In the genomic region with DNA sequence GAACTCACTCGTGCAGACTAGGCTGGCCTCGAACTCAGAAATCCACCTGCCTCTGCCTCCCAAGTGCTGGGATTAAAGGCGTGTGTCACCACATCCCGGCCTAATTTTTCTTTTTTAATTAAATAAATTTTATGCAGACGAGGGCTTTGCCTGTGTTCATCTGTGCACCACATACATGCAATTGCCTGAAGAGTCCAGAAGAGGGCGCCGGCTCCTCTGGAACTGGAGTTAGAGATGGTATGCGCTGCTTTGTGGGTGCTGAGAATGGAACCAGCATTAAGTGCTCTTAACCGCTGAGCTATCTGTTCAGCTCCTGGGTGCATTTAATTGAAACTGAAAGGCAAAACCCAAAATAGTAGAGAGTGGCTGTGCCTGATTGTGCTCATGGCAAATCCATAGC, we compare ENCODE assay signal across 19 mouse cellular contexts. TPM values are rescaled to one million over a fixed set of nuclear protein-coding genes. Genes with fewer than 3 reads are reported as not detected.
A peak's percentile ranks its signal among the peaks of the same experiment; 100 is the strongest.
DNase-seq lines count a peak whose midpoint lies in the region; ATAC-seq and TF ChIP-seq lines count a peak whose summit lies in the region.
"Had no signal": no experiment of that assay in that cellular context is flagged by ENCODE, and none has a peak within 500 bp of the region (broad histone marks: within the 10 kb centered on the region; RNA-seq: fewer than 3 reads in every experiment).

No protein-coding gene starts in this region.

- H3K4me3 ChIP-seq in hindbrain, embryonic 11.5 days (ENCODE audit: low read depth, low read length) = no peak overlapping the region
- H3K4me3 ChIP-seq in hindbrain, embryonic 13.5 days = no peak overlapping the region
- H3K4me3 ChIP-seq in midbrain, postnatal 0 days (ENCODE audit: low read depth, low read length) = no peak overlapping the region
- no peak overlapping the region for H3K4me3 ChIP-seq in midbrain, embryonic 11.5 days (ENCODE audit: low read depth, low read length)
- H3K4me3 ChIP-seq: embryonic facial prominence, embryonic 10.5 days; forebrain, embryonic 10.5 days; liver, embryonic 13.5 days; midbrain, embryonic 13.5 days; neural tube, embryonic 13.5 days; stomach, embryonic 15.5 days had no signal

- H3K27me3 ChIP-seq in hindbrain, embryonic 11.5 days (ENCODE audit: control insufficient read depth, insufficient read depth, low read length) = no peaks in the 10 kb centered on the region
- H3K27me3 ChIP-seq in hindbrain, embryonic 13.5 days = no peaks in the 10 kb centered on the region
- H3K27me3 ChIP-seq in midbrain, postnatal 0 days (ENCODE audit: insufficient read depth, low read length) = no peaks in the 10 kb centered on the region
- no peaks in the 10 kb centered on the region for H3K27me3 ChIP-seq in midbrain, embryonic 11.5 days (ENCODE audit: control insufficient read depth, insufficient read depth, low read length)
- H3K27me3 ChIP-seq: liver, embryonic 13.5 days; midbrain, embryonic 13.5 days; neural tube, embryonic 13.5 days; stomach, embryonic 15.5 days had no signal

- H3K9ac ChIP-seq in hindbrain, embryonic 11.5 days (ENCODE audit: low read depth, low read length) = no peak overlapping the region
- H3K9ac ChIP-seq in hindbrain, embryonic 13.5 days = no peak overlapping the region
- H3K9ac ChIP-seq in midbrain, postnatal 0 days (replicated peaks; ENCODE audit: low read length, poor library complexity, severe bottlenecking) = no peak overlapping the region
- H3K9ac ChIP-seq in midbrain, embryonic 11.5 days (ENCODE audit: low read length) = no peak overlapping the region
- H3K9ac ChIP-seq: liver, embryonic 13.5 days; midbrain, embryonic 13.5 days; neural tube, embryonic 13.5 days; stomach, embryonic 15.5 days had no signal

- WGBS in hindbrain, embryonic 11.5 days = 80% methylated on average over 9 of the region's 9 CpGs
- WGBS in hindbrain, embryonic 13.5 days = 87% methylated on average over 9 of the region's 9 CpGs
- WGBS in midbrain, postnatal 0 days = 88% methylated on average over 9 of the region's 9 CpGs
- WGBS in midbrain, embryonic 11.5 days = 84% methylated on average over 9 of the region's 9 CpGs

- ATAC-seq in hindbrain, embryonic 11.5 days (ENCODE audit: low FRiP score) = no peak
- no peak for ATAC-seq in hindbrain, embryonic 13.5 days (ENCODE audit: low FRiP score)
- ATAC-seq in midbrain, postnatal 0 days (ENCODE audit: low FRiP score) = no peak
- no peak for ATAC-seq in midbrain, embryonic 11.5 days (ENCODE audit: low FRiP score)
- ATAC-seq: midbrain, embryonic 13.5 days had no signal

- no peak for TF ChIP-seq POLR2A in brain, embryonic 14.5 days (IDR thresholded peaks at IDR 0.05; ENCODE audit: borderline replicate concordance, extremely low read depth, insufficient read depth, insufficient read length, poor library complexity, severe bottlenecking)

- no peaks in the 10 kb centered on the region for H3K4me1 ChIP-seq in hindbrain, embryonic 11.5 days (replicated peaks; ENCODE audit: control insufficient read depth, insufficient read depth, low read length)
- 0 out of 2 replicates have a peak, but pooled peaks cover 3% of the 10 kb centered on the region for H3K4me1 ChIP-seq in hindbrain, embryonic 13.5 days (replicated peaks)
- H3K4me1 ChIP-seq in midbrain, postnatal 0 days (ENCODE audit: insufficient read depth, low read length) = no peaks in the 10 kb centered on the region
- no peaks in the 10 kb centered on the region for H3K4me1 ChIP-seq in midbrain, embryonic 11.5 days (ENCODE audit: control insufficient read depth, insufficient read depth, low read length)
- H3K4me1 ChIP-seq: embryonic facial prominence, embryonic 10.5 days; midbrain, embryonic 13.5 days; neural tube, embryonic 13.5 days; stomach, embryonic 15.5 days had no signal

- no peaks in the 10 kb centered on the region for H3K36me3 ChIP-seq in hindbrain, embryonic 11.5 days (ENCODE audit: control insufficient read depth, insufficient read depth, low read length)
- no peaks in the 10 kb centered on the region for H3K36me3 ChIP-seq in hindbrain, embryonic 13.5 days
- no peaks in the 10 kb centered on the region for H3K36me3 ChIP-seq in midbrain, postnatal 0 days (ENCODE audit: insufficient read depth, low read length)
- no peaks in the 10 kb centered on the region for H3K36me3 ChIP-seq in midbrain, embryonic 11.5 days (ENCODE audit: control insufficient read depth, insufficient read depth, low read length)
- H3K36me3 ChIP-seq: embryonic facial prominence, embryonic 10.5 days; forebrain, embryonic 10.5 days; liver, embryonic 13.5 days; midbrain, embryonic 13.5 days; neural tube, embryonic 13.5 days; stomach, embryonic 15.5 days had no signal

- no peaks in the 10 kb centered on the region for H3K9me3 ChIP-seq in hindbrain, embryonic 11.5 days (ENCODE audit: control insufficient read depth, low read length)
- H3K9me3 ChIP-seq in hindbrain, embryonic 13.5 days = no peaks in the 10 kb centered on the region
- no peaks in the 10 kb centered on the region for H3K9me3 ChIP-seq in midbrain, postnatal 0 days (ENCODE audit: low read length)
- H3K9me3 ChIP-seq in midbrain, embryonic 11.5 days (ENCODE audit: control insufficient read depth, low read length) = no peaks in the 10 kb centered on the region
- H3K9me3 ChIP-seq: liver, embryonic 13.5 days; midbrain, embryonic 13.5 days; neural tube, embryonic 13.5 days; stomach, embryonic 15.5 days had no signal

- H3K4me2 ChIP-seq in hindbrain, embryonic 11.5 days (replicated peaks; ENCODE audit: low read depth, low read length) = no peak overlapping the region
- no peak overlapping the region for H3K4me2 ChIP-seq in hindbrain, embryonic 13.5 days
- no peak overlapping the region for H3K4me2 ChIP-seq in midbrain, postnatal 0 days (ENCODE audit: low read depth, low read length, poor library complexity, severe bottlenecking)
- no peak overlapping the region for H3K4me2 ChIP-seq in midbrain, embryonic 11.5 days
- H3K4me2 ChIP-seq: liver, embryonic 13.5 days; midbrain, embryonic 13.5 days; neural tube, embryonic 13.5 days; stomach, embryonic 15.5 days had no signal

- H3K27ac ChIP-seq in hindbrain, embryonic 11.5 days (ENCODE audit: low read depth, low read length) = no peak overlapping the region
- no peak overlapping the region for H3K27ac ChIP-seq in hindbrain, embryonic 13.5 days
- H3K27ac ChIP-seq in midbrain, postnatal 0 days (ENCODE audit: low read depth, low read length) = no peak overlapping the region
- no peak overlapping the region for H3K27ac ChIP-seq in midbrain, embryonic 11.5 days (ENCODE audit: low read depth, low read length)
- H3K27ac ChIP-seq: embryonic facial prominence, embryonic 10.5 days; forebrain, embryonic 10.5 days; liver, embryonic 13.5 days; midbrain, embryonic 13.5 days; neural tube, embryonic 13.5 days; stomach, embryonic 15.5 days had no signal

- DNase-seq in hindbrain, embryonic 11.5 days (ENCODE audit: low spot score) = peak; percentile 10
- DNase-seq in midbrain, postnatal 0 days (ENCODE audit: low spot score) = no peak
- no peak for DNase-seq in midbrain, embryonic 11.5 days (ENCODE audit: low spot score, missing footprints)
- DNase-seq in brain, embryonic 14.5 days (ENCODE audit: low read depth) = no peak
- peak; percentile 33 for DNase-seq in testis, postnatal 14 days (ENCODE audit: low spot score)
- DNase-seq in adrenal gland, adult 18-20 months (ENCODE audit: low spot score in 2 of 2) = no peak
- DNase-seq in embryo, embryonic 9.5 days (ENCODE audit: extremely low spot score) = no peak
- DNase-seq: adrenal gland, adult 2 months; cerebellum, adult 11-12 months; gastrocnemius, postnatal 25 days; heart, postnatal 14 days; kidney, adult 8-10 months; liver, embryonic 13.5 days had no signal

- peak; percentile 36 for TF ChIP-seq CTCF in midbrain, postnatal 0 days (IDR thresholded peaks at IDR 0.05)
- TF ChIP-seq CTCF in brain, embryonic 14.5 days (IDR thresholded peaks at IDR 0.05; ENCODE audit: borderline replicate concordance, extremely low read depth, insufficient read depth, insufficient read length) = peak; percentile 36; the same call in 1 of the 2 replicates

RNA-seq across cellular contexts. Expression of a gene that starts 6.6 kb away (rescaled TPM):
- polyA plus RNA-seq in hindbrain, embryonic 11.5 days (2014; fragmentation: Nextera tagmentation; extraction: Ambion mirVana) = not detected in 2 replicates
- polyA plus RNA-seq in hindbrain, embryonic 13.5 days (2015; fragmentation: Nextera tagmentation; extraction: Ambion mirVana) = not detected in 2 replicates
- 0.66 TPM in 1 of 2 replicates, not detected in the other for total RNA-seq in midbrain, postnatal 0 days (2014; rRNA removed)
- polyA plus RNA-seq in midbrain, postnatal 0 days (2015; fragmentation: Nextera tagmentation; extraction: Ambion mirVana) = not detected in 2 replicates
- polyA plus RNA-seq in midbrain, embryonic 11.5 days (2014; fragmentation: Nextera tagmentation; extraction: Ambion mirVana) = not detected in 2 replicates
- polyA plus RNA-seq in brain, embryonic 14.5 days (2012; rRNA removed) = 0.07 TPM in 1 of 2 replicates, not detected in the other
- not detected for total RNA-seq in adrenal gland, adult 18-20 months (2021)
- total RNA-seq: adrenal gland, adult 2 months; gastrocnemius, postnatal 25 days; heart, postnatal 14 days had no signal
- polyA plus RNA-seq: adrenal gland, adult 2 months; embryonic facial prominence, embryonic 10.5 days; forebrain, embryonic 10.5 days; liver, embryonic 13.5 days; midbrain, embryonic 13.5 days; neural tube, embryonic 13.5 days; stomach, embryonic 15.5 days had no signal

Comparison
In these comparisons a context has a peak if more than half of its experiments do, and no peak if none do; other contexts are left out.
1. DNase-seq: peak in hindbrain, embryonic 11.5 days (single experiment) and testis, postnatal 14 days (single experiment); none in midbrain, postnatal 0 days (single experiment), midbrain, embryonic 11.5 days (single experiment), brain, embryonic 14.5 days (single experiment), adrenal gland, adult 18-20 months (0 of 2) and embryo, embryonic 9.5 days (single experiment).